Mouse (Mus musculus) R1 (cell line): ENCODE measurements around the gene Stip1.
A peak's percentile ranks its signal among the peaks of the same experiment; 100 is the strongest.

Experiments
- DNase-seq: peaks from one replicate; pipeline ENCODE4 v3.0.0-alpha.2; 2018; ENCODE audit warnings: low read depth, low spot score

Gene Stip1

GRCm38 (mm10) chr19:7039841-7040636, at the start of gene Stip1:
Gene Stip1 (minus strand): TSS chr19:7039967.
- DNase-seq, result peak; percentile 100

- no peak for DNase-seq
These were observed 49.3 kb upstream of the Stip1 start for GRCm38 (mm10) chr19:7089050-7089449.

- DNase-seq, result no peak
These were observed 48.8 kb upstream of the Stip1 start for GRCm38 (mm10) chr19:7088558-7088957.

GRCm38 (mm10) chr19:7084734-7085133, 45.0 kb upstream of the Stip1 start:
- no peak for DNase-seq

- no peak for DNase-seq
These were observed 43.4 kb upstream of the Stip1 start for GRCm38 (mm10) chr19:7083035-7083794.

- DNase-seq, result no peak
These were observed 41.9 kb upstream of the Stip1 start for GRCm38 (mm10) chr19:7081516-7082266.

- no peak for DNase-seq
These were observed 38.5 kb upstream of the Stip1 start for GRCm38 (mm10) chr19:7078271-7078670.

GRCm38 (mm10) chr19:7077666-7078065, 37.9 kb upstream of the Stip1 start:
- no peak for DNase-seq

- peak; percentile 51 for DNase-seq
These were observed 35.6 kb upstream of the Stip1 start for GRCm38 (mm10) chr19:7075336-7075735.

- no peak for DNase-seq
These were observed 34.4 kb upstream of the Stip1 start for GRCm38 (mm10) chr19:7073997-7074781.

- no peak for DNase-seq
These were observed 32.5 kb upstream of the Stip1 start for GRCm38 (mm10) chr19:7072221-7072620.

GRCm38 (mm10) chr19:7070775-7071174, 31.0 kb upstream of the Stip1 start:
- no peak for DNase-seq

- DNase-seq, result no peak
These were observed 30.3 kb upstream of the Stip1 start for GRCm38 (mm10) chr19:7069781-7070763.

GRCm38 (mm10) chr19:7068661-7069531, 29.1 kb upstream of the Stip1 start:
- DNase-seq, result no peak

GRCm38 (mm10) chr19:7068136-7068535, 28.4 kb upstream of the Stip1 start:
- peak; percentile 79 for DNase-seq

- DNase-seq, result no peak
These were observed 27.7 kb upstream of the Stip1 start for GRCm38 (mm10) chr19:7067344-7068050.

- no peak for DNase-seq
These were observed 27.1 kb upstream of the Stip1 start for GRCm38 (mm10) chr19:7066828-7067342.
